Mouse (Mus musculus) cerebellum, adult 11 months (tissue): ENCODE measurements around the gene Zfr.
A peak's percentile ranks its signal among the peaks of the same experiment; 100 is the strongest.

Experiments used
- DNase-seq: peaks from one replicate; pipeline ENCODE4 v3.0.0; 2022

Gene Zfr

GRCm38 (mm10) chr15:12117242-12118092 lies at the start of gene Zfr:
Zfr (plus strand) TSS chr15:12117831.
- peak; percentile 93 for DNase-seq

- no peak for DNase-seq
Observed at GRCm38 (mm10) chr15:12067971-12068370, 49.7 kb upstream of the Zfr start.

- DNase-seq: no peak
Observed at GRCm38 (mm10) chr15:12068395-12069218, 49.0 kb upstream of the Zfr start.

- DNase-seq: no peak
Observed at GRCm38 (mm10) chr15:12072709-12073336, 44.8 kb upstream of the Zfr start.

GRCm38 (mm10) chr15:12074426-12074825 lies 43.2 kb upstream of the Zfr start:
- no peak for DNase-seq

- DNase-seq: no peak
Observed at GRCm38 (mm10) chr15:12082344-12082743, 35.3 kb upstream of the Zfr start.

GRCm38 (mm10) chr15:12084164-12084563 lies 33.5 kb upstream of the Zfr start:
- no peak for DNase-seq

- peak; percentile 12 for DNase-seq
Observed at GRCm38 (mm10) chr15:12084859-12085258, 32.8 kb upstream of the Zfr start.

- no peak for DNase-seq
Observed at GRCm38 (mm10) chr15:12087634-12088033, 30.0 kb upstream of the Zfr start.

- DNase-seq: no peak
Observed at GRCm38 (mm10) chr15:12088091-12088490, 29.5 kb upstream of the Zfr start.

- DNase-seq: no peak
Observed at GRCm38 (mm10) chr15:12090087-12090486, 27.5 kb upstream of the Zfr start.

- DNase-seq: no peak
Observed at GRCm38 (mm10) chr15:12090981-12091669, 26.5 kb upstream of the Zfr start.

- no peak for DNase-seq
Observed at GRCm38 (mm10) chr15:12091781-12092458, 25.7 kb upstream of the Zfr start.

- no peak for DNase-seq
Observed at GRCm38 (mm10) chr15:12093026-12093960, 24.3 kb upstream of the Zfr start.

GRCm38 (mm10) chr15:12093961-12094566 lies 23.6 kb upstream of the Zfr start:
- DNase-seq: no peak

GRCm38 (mm10) chr15:12096447-12096846 lies 21.2 kb upstream of the Zfr start:
- DNase-seq: no peak

- no peak for DNase-seq
Observed at GRCm38 (mm10) chr15:12097344-12097743, 20.3 kb upstream of the Zfr start.

GRCm38 (mm10) chr15:12100912-12101311 lies 16.7 kb upstream of the Zfr start:
- no peak for DNase-seq

- DNase-seq: no peak
Observed at GRCm38 (mm10) chr15:12103763-12104162, 13.9 kb upstream of the Zfr start.

GRCm38 (mm10) chr15:12104827-12105226 lies 12.8 kb upstream of the Zfr start:
- DNase-seq: no peak

- DNase-seq: peak; percentile 18
Observed at GRCm38 (mm10) chr15:12106430-12106829, 11.2 kb upstream of the Zfr start.
